Mouse (Mus musculus): ENCODE measurements around the gene Rimkla.
"Not testable (repeated sequence)": the region's sequence is repeated elsewhere in the genome, so short reads cannot be mapped to it uniquely, and the experiment has no call there.

The Rimkla gene

DNA sequence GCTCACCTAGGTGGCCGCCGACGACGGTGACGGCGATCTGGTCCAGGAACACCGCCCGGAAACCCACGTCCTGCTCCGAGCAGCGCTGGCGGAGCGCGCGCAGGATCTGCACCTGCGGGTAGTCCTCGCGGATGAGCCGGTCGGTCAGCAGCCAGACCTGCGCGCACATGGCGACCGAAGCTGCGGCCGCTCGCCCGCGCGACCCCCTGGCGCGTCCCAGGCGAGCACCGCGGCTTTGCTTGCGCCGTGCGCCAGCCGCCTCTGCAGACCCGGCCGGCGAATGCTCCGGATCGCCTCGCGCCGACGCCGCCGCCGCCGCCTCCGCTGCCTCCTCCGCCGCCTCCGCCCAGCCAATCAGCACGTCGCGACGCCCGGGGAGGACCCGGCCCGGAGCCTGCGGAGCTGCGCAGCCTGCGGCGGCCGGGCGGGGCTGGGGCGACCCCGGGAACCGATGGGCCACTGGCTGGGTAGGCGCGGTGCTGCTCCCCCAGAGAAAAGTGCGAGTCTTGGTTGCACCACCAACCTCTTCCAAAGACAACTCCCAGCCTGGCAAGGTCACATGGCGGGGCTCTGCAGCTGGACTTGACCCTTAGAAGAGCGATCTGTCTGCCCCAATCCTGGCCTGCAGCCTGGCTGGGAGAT lies at the start of gene Rimkla:
TSS of gene Rimkla (minus strand) at position 338 of the 642 bp plus-strand sequence.
- peak; percentile 23 for DNase-seq (ENCODE audit: low read depth, low spot score)

GRCm38 (mm10) chr4:119540533-119540890 lies 48.1 kb upstream of the Rimkla start:
- no peak for DNase-seq (ENCODE audit: low read depth, low spot score)

DNA sequence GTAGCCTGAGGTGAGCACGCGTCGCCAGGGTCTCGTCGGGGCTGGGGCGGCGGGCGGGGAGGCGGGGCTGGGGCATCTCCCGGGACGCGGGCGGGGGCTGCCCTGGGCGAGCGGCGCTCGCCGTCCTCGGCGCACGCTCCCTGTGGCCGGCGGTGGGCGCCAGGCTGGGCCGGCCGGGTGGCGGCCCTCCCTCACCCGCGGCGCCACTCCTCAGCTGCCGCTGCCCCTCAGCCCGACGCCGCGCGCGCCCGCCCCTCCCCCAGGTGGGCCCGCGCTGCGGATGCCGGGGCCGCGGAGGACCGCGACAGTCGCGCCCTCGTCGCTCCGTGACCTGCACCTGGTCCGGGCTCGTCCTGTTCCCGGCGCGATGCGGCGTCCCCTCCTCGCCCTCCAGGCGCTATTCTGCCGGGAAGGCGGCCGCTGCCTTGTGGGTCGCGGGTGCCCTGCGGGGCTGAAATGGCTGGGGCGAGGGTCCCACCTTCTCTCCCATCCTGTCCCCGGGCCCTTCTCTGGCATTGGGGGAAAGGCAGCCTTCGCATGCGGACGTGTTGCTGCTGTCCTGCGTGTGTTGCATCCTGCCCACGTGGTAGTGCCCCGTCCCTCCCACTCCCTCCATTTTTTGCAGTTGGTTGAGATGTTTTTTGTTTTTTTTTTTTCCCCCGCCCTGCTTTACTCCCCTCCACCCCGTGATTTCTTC lies 47.6 kb upstream of the Rimkla start:
- DNase-seq (ENCODE audit: low read depth, low spot score) = peak; percentile 49

- DNase-seq (ENCODE audit: low read depth, low spot score) = peak; percentile 95
These were observed 46.8 kb upstream of the Rimkla start, which contains the start of gene Frg2f1 for GRCm38 (mm10) chr4:119539031-119539824. Frg2f1 (minus strand) TSS chr4:119539529.

GRCm38 (mm10) chr4:119537436-119537835 lies 45.0 kb upstream of the Rimkla start:
- no peak for DNase-seq (ENCODE audit: low read depth, low spot score)

- not testable (repeated sequence) for DNase-seq (ENCODE audit: low read depth, low spot score)
These were observed 44.2 kb upstream of the Rimkla start, which contains the start of gene Foxj3 for GRCm38 (mm10) chr4:119536615-119537014. Foxj3 (plus strand) TSS chr4:119537004.

GRCm38 (mm10) chr4:119535103-119535502 lies 42.7 kb upstream of the Rimkla start:
- no peak for DNase-seq (ENCODE audit: low read depth, low spot score)

DNA sequence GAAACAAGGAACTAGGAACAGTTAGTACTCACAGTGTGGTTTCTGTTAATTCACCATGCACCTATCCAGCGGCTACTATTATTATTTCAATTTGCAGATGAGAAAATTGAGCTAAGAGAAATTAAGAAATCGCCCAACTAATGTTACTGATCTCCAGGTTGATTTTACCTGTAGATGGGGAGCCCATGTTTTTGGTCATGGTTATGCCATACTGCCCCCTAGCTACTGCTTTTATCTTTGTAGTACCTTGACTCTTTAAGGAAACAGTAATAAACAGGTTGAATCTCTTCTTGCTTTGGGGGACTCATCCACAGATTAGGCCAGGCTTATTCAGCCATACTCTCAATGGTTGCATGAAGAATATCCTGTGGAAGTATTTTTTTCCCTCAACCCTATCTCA lies 39.4 kb upstream of the Rimkla start:
- no peak for DNase-seq (ENCODE audit: low read depth, low spot score)

DNA sequence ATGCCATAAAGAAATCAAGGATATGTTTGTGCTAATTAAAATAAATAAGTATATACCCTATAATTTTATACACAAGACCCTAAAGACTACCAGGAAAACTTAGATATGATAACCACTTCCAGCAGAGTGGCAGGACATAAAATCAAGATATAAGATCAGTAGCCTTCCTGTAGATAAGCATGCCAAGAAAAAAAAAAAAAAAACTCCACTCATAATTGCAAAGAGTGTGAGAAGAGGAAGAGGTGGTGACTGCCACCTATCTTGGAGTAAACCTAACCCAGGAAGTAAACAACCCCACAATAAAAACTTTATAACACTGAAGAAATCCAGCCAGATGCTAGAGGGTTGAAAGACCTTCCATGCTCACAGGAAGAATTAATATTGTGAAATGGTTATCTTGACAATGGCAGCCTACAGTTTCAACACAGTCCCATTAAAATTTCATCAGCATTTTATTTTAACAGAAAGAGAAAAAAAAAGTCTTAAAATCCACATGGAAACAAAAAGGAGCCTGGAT lies 34.0 kb upstream of the Rimkla start:
- no peak for DNase-seq (ENCODE audit: low read depth, low spot score)

GRCm38 (mm10) chr4:119524466-119524865 lies 32.0 kb upstream of the Rimkla start:
- DNase-seq (ENCODE audit: low read depth, low spot score) = no peak

GRCm38 (mm10) chr4:119524010-119524409 lies 31.6 kb upstream of the Rimkla start:
- no peak for DNase-seq (ENCODE audit: low read depth, low spot score)

DNA sequence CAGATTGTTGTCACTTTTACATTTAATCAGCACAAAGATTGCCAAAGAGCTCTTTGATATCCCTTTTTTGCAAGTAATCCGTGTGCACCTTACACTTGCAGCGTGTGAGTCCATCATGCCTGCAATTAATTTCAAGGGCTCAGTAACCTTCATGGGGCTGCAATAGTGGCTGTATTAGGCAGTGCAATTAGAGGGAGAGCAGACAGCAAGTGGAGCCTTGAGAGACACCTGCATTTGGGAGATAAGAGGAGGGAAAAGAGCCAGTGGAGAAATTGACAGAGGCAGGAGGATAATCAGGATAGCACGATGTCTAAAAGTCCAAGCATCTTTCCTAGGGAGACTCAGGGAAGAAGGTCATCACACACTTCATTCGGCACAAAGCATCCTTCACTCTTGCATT lies 31.1 kb upstream of the Rimkla start:
- DNase-seq (ENCODE audit: low read depth, low spot score) = no peak

GRCm38 (mm10) chr4:119512731-119513141 lies 20.3 kb upstream of the Rimkla start:
- DNase-seq (ENCODE audit: low read depth, low spot score) = no peak

DNA sequence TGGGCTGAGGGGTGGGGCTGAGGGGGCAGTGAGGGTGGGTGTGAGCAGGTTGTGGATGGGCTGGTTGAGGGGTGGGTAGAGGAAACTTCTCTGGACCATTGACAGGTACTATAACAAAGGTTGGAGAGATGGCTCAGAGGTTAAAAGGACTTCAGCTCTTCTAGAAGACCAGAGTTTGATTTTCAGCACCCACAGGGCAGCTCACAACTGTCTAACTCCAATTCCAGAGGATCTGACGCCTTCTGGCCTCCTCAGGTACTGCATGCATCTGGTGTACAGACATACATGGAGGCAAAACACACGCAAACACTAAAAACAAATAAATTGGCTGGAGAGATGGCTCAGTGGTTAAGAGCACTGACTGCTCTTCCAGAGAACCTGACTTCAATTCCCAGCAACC lies 19.2 kb upstream of the Rimkla start:
- DNase-seq (ENCODE audit: low read depth, low spot score) = no peak

DNA sequence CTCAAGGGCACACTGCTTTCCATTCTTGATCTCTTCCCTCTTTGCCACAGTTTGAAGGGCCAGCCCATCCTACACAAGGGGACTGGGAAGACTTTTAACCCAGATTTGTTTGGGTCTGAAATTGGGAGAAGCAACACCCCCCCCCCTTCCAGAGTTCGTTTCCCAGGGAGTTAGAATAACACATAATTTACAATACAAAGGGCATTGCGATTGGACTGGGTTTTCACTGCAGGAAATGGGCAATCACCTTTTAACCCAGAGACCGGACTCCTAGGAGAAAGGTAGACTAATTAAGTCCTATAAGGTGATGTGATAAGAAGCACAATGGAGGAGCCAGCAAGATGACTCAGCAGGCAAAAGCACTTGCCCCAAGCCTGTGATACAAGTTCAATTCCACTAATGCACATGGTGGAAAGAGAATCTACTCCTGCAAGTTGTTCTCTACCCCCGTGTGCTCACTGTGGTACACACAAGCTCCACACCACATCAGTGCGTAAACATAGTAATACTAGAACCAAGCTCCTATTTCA lies 6.0 kb upstream of the Rimkla start:
- no peak for DNase-seq (ENCODE audit: low read depth, low spot score)

DNA sequence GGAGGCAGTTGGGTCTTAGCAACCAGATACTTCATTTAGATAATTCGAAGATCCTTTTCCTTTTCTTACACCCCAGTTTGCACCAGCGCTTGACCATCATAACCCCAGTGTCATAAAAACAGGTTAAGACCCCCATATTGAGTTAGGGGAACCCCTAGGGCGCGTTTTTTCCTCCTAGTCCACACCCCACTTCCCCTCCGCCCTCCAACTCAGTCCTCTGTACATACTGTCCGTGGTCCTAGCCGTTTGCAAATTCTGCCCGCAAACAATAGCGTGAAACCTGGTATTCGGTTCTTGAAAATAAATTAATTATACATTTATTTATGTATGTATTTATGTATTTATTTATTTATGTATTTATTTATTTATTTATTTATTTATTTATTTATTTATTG lies 502 bp upstream of the Rimkla start:
- DNase-seq (ENCODE audit: low read depth, low spot score) = no peak

DNA sequence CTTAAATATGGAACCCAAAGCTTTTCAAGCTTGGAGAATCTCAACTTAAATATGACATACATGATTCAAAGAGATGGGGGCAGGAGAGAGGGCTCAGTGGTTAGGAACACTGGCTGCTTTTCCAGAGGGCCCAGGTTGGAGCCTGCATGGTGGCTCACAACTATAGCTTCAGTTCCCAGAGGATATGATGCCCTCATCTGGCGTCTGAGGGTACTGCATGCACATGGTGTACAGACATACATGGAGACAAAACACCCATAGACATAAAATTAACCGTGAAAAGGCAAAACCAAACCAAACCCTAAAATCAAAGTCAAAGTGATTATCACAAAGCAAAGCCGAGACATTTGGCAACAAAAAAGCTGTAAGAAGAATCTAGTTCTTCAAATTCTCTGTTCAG lies 1.6 kb downstream of the Rimkla start:
- DNase-seq (ENCODE audit: low read depth, low spot score) = peak; percentile 21

DNA sequence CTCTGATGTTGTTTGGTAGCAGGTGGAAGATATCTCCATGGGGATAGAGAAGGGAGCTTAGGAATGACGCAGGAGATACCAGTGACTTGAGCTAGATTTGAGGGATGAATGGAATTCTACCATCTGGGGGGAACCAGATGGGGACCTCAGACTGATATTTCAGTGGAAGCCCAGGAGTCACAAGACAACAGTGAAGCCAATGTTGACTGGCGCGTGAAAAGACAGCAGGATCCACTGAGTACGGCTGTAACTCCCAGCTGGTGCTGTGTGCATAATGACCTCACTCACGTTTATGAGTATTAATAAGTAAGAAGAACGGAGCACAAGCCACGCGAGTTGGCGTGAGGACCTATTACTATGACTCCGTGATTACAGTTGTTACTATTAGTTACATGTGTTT lies 2.8 kb downstream of the Rimkla start:
- no peak for DNase-seq (ENCODE audit: low read depth, low spot score)

GRCm38 (mm10) chr4:119484882-119485281 lies 7.5 kb downstream of the Rimkla start:
- DNase-seq (ENCODE audit: low read depth, low spot score) = no peak

GRCm38 (mm10) chr4:119483051-119483450 lies 9.4 kb downstream of the Rimkla start:
- no peak for DNase-seq (ENCODE audit: low read depth, low spot score)

GRCm38 (mm10) chr4:119473150-119473549 lies 19.3 kb downstream of the Rimkla start:
- no peak for DNase-seq (ENCODE audit: low read depth, low spot score)

DNA sequence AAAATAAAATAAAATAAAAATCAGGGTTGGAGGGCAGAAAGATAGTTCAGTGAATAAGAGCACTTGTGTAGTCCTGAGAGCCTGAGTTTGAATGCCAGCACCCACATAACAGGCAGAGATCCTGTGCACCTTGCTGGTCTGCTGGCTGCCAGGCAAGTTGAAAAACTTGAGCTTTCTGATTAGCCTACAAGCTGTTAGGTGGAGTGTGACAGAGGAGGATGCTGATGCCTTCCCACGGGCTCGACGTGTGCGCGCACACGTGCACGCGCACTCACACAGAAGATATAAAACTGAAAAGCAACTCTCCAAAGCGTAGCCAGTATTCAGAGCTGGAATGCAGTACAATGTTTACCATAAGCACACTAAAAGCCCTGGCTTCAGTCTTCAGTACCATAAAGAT lies 19.9 kb downstream of the Rimkla start:
- no peak for DNase-seq (ENCODE audit: low read depth, low spot score)
